Mouse (Mus musculus): ENCODE measurements around the gene Wfdc5.
A peak's percentile ranks its signal among the peaks of the same experiment; 100 is the strongest.
"Not testable (repeated sequence)": the region's sequence is repeated elsewhere in the genome, so short reads cannot be mapped to it uniquely, and the experiment has no call there.

The Wfdc5 gene

DNA sequence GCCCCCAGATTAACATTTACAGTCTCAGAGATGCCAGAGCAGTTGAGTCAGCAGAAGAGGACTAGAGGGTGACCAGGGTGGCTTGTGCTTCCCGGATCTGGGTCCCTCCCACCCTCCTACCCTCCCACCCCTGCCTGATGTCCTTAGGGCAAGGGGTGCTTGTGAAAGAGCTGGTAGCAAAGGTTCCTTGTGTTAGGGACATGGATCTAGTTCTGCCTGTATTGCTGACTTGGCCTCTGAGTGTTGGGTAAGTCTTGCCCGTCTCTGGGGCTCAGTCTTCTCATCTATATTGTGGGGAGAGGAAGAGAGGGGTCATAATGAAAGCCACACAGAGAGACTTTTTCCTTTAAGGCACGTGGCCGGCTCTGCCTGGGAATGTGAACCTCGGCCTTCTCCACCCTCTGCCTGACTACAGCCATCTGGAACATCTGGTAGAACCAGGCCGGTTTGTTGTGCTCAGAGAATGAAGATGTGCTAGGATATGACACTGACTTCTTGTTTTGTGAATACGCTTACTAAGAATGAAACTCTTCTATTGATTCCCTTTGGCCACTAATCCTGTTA, at the start of gene Wfdc5:
Gene Wfdc5 (minus strand): TSS at position 51 of the 564 bp plus-strand sequence.
- DNase-seq (ENCODE audit: low spot score) = no peak

DNA sequence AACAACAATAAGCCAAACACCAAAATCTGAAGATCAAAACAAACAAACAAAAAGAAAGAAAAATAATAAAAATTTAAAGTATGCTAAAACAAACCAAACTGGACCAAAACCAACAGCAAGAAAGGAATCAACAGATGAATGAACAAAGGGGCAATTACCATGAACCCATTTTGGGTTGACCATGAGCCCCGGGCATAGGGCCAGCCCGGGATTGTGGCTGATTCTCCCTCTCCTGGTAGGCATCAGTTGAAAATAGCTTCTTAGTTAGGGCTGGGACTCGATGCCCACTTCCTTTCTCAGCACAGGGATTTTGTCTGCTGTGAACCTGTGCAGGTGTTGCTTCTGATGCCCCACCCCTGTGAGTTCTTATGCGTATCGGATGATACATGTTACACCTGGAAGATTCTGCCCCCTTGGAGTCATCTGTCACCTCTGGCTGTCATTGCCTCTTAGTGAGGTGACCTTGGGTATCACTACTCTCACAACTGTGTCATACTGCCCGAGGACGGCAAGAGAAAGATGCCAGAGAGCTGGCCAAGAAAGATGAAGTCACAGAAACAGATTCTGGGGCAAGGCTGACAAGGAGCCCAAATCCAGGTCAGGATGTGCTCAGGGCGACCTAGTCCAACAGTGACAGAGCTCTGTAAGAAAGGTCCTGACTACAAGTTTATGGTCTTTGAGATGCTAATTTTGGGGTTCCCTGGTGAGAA, 46.0 kb upstream of the Wfdc5 start:
- DNase-seq (ENCODE audit: low spot score) = no peak

DNA sequence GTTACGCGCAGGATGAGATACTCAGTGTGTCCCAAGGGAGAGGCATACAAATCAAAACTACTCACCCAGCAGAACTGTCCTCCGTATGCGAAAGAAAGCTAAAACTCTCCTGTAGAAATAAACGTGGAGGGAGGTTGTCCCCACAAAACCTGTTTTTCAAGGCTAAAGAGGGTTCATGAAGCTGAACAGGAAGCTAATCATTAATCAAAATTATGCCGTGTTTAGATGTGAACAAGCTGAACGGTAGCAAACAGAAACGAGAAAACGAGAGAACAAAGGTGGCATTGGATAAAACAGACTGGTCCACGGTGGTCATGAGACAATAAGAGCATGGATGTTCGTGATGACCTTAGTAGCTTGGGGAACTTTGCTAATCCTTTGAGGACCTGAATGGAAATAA, 39.0 kb upstream of the Wfdc5 start, which contains the start of gene Wfdc15b:
Gene Wfdc15b (minus strand): TSS at position 139 of the 400 bp plus-strand sequence.
- DNase-seq (ENCODE audit: low spot score) = no peak

DNA sequence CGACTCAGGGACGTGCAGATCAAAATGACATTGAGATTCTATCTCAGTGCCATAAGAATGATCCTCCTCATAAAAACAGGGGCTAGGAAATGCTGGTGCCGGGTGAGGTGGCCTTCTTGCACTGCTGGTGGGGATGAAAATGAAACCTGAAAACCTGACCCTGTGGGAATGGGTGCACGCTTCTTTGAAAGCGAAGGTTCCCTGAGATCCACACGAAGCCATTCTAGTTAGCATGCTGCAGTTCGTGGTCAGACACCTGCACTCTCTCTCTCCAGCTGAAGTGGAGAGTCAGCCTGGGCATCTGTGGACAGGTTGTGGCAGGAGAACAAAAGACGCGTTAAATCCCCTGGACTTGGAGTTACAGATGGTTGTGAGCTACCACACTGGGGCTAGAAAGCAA, 36.8 kb upstream of the Wfdc5 start:
- DNase-seq (ENCODE audit: low spot score) = no peak

DNA sequence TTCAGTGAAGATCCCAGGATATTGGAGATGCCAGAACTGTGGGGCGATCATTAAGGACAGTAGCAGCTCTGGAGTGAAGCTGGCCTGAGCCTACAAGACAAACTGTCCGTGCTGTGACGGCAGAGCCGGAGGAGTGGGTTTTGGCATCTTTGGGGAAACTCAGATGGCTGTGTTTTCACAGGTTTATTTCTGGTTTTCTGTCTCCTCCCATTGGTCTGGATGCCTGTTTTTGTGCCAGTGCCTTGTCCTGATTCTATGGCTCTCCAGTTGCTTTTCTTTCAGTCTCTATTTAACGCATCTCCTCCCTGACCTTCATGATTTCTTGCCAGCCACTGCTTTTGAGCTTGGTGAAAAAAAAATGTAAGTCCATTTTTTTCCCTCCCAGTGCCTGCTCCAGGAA, 30.2 kb upstream of the Wfdc5 start:
- DNase-seq (ENCODE audit: low spot score) = no peak

DNA sequence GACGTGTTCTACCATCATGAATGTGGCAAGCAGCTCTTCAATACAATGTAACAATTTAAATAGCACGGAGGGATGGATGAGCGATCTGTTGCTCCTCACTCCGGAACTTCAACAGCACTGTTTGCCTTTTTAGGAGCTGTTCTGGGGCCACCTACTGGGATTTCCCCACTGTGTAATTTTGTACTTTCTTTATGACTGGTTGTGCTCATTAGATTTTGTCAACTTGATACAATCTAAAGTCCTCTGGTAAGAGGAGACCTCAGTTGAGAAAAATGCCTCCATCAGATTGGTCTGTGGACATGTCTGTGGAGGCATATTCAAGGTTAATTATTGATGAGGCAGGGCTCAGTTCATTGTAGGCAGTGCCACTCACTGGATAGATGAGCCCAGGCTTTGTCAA, 28.4 kb upstream of the Wfdc5 start:
- DNase-seq (ENCODE audit: low spot score) = no peak

DNA sequence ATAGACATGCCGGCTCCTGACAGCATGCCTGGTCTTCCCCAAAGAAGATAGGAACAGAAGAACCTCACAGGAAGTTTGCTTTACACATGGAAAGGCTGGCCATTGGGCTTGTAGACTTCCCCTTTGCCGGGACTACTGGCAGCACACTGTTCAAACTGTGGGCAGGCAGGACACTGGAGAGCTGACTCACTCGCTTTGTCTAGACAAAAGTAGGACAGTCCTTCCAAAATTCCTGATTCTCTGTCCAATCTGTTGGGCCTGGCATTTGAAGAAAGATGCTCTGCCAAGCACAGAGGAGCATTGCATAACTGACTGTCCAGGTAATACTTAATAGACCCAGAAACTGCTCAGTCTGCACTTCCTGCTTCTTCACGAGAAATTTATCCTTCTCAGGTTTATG, 24.1 kb upstream of the Wfdc5 start:
- DNase-seq (ENCODE audit: low spot score) = no peak

DNA sequence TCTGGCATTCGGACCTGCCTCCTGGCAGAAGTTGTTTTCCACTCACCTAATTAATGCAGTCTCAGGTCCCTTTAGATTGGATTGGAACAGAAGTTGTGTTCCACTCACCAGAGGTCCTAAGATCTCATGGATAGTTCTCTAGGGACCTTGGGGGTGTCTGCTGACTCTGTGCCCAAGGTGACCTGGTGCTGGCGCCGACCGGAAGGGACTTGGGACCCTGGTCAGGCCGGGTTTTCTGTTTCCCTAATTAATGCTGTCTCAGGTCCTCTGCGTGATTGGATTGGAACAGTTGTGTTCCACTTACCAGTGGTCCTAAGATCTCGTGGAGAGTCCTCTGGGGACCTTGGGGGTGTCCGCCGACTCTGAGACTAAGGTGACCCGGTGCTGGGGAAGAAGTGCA, 23.5 kb upstream of the Wfdc5 start:
- not testable (repeated sequence) for DNase-seq (ENCODE audit: low spot score)

DNA sequence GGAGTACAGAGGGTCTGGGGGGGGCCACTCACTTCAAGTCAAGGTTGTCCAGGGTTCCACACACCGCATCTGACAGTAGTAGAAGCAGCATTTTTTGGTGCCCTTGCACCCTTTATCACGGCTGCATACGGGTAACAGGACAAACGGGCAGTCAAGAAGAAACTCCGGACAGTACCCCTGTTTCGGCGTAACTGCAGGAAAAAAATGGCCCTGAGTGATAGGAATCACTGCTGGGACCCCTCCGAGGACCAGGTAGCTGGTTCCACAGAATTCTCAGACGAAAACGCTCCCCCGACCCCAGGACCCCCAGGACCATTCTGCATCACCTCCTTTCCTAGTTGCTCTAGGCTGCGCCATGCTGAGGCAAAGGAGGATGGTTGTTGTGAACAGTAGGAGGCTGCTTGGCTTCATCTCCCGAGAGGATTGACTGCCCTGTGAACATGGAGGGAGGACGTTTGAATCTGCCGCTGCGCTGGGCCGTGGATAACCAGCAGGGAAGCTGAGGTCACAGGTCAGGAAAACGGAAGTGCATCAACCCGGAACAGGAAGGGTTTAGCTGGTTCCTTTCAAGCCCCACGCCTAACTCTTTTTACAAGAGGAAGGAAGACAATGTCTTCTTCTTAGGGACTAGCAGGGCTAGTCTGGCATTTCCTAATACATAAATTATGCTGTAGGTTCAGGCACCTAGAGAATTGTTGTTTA, 17.2 kb upstream of the Wfdc5 start, which contains the start of gene Wfdc15a:
Gene Wfdc15a (minus strand): TSS at position 505 of the 702 bp plus-strand sequence.
- DNase-seq (ENCODE audit: low spot score) = no peak

DNA sequence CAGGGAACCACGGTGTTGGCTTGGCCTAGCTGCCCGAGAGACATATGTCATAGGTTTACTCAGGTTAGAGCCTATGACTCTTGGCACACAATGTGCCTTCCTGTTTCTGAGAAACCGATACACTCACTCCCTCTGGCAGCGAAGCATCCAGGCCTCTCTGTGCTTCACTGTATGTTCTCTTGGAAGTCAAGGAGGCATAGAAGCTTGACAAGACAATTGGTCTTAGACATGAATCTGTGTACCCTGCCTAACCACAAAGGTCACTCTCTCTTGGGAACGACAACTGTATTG, 14.1 kb upstream of the Wfdc5 start:
- no peak for DNase-seq (ENCODE audit: low spot score)

DNA sequence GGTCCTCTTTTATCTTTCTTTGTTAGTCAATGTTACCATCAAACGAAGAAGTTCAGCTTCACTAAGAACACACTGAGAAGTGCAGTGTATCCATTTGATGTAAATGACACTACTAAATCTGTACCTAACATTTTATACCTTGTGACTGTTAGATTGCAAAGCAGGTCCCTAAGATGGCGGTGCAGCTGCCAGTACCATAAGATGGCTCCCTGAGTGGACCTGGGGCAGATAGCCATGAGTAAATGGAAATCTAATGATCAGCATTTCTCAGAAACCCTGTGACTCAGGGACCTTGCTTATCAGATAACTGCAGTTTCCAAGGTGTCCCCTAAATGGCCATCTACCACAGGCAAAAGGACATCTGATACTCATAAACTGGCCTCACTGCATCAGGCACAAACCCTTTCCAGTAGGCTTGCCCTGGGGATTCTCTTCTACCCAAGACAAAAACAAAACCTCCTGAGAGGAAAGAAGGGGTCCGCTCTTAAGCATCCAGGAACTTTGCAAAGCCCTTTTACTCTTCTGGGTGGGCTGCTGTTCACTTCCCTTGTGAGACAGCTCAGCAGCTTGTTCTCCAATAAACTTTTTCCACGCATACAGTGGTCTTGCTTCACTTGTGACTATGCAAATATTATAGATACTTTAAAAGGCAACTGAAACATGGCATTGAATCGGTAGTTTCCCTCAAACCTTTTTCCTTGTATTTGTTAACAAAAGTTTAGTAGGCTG, 13.6 kb upstream of the Wfdc5 start:
- no peak for DNase-seq (ENCODE audit: low spot score)

DNA sequence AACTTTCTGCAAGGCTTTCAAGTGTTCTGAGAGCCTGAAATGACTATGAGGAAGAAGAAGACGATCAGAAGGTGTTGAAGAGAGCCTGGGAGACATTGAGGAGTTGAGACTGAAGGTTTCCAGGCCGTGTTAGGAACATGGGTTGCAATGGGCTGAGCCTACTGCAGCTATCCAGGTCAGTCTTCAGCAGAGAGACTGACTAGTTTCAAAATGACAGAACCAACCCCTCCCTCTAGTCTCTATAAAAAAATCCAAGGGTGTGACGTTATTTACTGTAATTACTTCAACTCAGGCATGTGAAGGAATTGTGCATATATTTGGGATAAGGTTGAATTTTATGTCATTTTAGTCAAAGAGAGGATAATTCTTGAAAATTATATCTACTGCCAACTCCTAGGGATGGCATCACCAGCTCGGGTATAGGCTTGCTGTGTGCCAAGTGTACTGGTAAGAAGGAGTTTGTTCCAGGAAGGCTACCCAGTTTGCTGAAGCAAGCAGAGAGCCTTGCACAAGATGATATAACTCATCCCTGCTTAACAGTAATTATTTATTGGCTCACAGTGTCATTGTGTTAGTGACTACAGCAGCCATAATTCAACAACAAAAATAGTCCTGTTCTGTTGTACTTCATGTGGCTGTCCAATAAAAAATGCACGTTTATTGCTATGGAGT, 12.6 kb upstream of the Wfdc5 start:
- no peak for DNase-seq (ENCODE audit: low spot score)

DNA sequence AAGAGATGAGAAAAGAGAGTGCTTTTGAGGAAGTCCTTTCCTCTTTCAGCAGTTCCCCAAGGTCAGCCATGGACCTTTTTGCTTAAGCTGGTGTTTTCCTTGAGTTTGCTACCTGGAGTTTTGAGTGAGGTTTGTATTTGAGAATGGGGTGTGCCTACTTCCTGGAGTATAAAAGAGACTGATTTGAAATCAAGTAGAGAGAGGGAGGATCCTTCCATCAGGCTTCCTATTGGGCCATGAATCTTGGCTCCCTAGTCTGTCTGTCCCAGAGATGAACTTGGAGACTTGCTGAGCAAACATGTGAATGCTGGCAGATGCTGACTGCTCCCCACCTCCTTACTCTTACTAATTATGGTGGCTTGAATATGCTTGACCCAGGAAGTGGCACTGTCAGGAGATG, 9.7 kb upstream of the Wfdc5 start:
- no peak for DNase-seq (ENCODE audit: low spot score)

DNA sequence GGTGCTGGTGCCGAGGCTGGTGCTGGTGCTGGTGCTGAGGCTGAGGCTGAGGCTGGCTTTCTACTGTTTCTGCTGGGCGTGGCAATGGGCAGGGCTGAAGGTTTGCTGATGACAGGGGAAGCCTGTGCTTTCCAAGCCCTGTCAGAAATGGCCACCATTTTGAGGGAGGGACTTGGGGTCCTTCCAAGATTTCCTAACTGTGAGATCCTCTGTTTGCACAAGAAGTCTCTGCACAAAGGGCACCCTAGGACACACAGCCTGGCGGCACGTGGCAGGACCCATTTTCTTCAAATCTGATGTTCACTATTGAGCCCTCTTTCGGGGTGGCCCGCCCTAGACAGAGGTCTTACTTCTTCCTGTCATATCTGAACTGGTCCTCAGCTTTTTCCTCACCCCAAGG, 8.0 kb upstream of the Wfdc5 start, which contains the start of gene Wfdc12:
Gene Wfdc12 (minus strand): TSS at position 33 of the 400 bp plus-strand sequence.
- DNase-seq (ENCODE audit: low spot score) = no peak

DNA sequence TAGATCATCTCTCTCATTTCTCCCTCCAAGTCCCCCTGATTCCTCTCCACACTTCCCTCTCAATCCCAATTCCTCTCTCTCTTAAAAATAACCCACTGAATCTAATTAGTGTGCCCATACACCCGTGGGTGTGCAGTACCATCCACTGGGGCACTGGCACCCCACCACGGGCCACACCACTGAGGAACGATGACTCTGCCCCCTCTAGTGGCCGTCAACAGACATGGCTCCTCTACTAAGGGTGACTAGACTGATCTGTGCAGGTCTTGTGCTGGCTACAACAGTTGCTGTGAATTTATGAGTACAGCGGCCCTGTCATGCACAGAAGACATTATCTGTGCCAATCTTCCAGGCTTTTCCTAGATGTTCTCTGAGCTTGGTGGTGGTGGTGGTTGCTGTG, 6.2 kb upstream of the Wfdc5 start:
- peak; percentile 30 for DNase-seq (ENCODE audit: low spot score)

DNA sequence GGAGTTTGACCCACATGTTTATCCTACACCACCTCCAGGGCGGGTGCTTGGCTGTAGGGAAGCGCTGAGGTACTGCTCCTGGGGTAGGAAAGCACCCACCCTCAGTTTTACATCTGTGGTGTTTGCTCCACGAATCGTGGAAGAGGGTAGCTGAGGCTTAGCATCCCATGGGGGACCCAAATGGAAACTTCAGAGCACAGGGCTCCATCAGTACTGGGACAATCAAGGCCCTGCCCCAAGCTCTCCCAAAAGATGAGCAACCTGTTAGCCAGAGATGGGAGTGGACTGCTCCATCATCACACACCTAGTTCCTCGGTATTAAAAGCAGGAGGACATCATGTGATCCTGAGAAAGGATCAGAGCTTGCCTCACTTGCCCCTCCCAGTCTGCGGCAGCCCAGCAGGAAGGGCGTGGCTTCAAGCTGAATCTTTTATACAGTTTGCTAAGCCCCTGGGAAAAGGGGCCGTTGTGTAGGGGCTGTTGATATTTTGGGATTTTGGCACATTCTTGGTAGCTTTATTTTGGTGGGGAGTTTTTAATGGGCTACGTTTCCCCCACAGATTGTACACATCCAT, 1.7 kb upstream of the Wfdc5 start:
- no peak for DNase-seq (ENCODE audit: low spot score)

DNA sequence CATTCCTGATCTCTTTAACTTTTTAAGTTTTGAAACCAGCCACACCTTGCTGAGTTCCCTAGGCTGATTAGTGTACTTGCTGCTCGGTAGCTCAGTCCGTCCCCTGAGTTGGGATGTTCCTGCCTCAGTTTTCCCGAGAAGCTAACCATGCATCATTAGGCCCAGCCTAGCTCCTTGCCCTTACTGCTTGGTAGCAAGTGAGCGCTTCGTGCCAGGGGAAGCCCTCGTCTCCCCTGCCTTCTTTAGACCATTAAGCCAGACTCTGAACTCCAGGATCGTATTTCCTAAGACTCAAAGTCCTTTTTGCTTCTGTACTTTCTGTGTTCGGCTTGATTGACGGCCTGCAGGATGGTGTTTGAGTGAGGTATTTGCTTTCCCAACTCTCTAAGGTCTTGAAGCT, 798 bp upstream of the Wfdc5 start:
- no peak for DNase-seq (ENCODE audit: low spot score)

DNA sequence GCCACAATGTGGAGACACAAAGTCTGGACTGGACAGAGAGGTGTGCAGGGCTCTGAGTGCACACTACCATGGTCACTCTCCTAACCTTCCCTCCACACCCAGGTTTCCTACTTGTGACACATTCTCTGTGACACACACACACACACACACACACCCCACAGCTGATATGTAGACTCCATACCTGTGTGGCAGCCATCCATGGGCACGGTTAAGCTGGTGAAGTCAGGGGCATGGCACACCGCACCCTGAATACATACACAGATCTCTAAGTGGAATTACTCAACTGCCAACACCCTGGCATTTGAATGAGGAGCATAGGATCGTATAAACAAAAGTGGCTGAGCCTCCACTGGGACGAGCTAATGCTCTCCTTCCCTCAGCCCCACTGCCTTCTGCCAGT, 1.8 kb downstream of the Wfdc5 start:
- DNase-seq (ENCODE audit: low spot score) = no peak

DNA sequence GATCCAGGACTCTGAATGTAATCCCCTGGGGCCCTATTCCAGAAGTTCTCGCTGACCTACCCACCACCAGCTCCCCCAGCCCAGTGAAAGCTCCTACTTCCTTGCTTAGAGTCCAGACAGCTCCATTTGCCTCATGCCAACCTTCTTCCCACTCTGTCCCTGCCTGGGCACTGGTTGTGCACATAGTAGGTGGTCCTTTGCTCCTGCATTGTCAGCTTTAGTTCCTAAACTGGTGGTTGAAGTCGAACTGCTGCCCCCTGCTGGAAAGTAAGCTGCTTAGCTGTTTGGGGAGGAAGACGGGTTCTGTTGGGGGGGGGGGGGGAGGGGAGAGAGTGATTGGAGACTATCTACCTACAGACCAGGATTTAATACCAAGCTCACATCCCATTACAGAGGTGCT, 2.4 kb downstream of the Wfdc5 start:
- no peak for DNase-seq (ENCODE audit: low spot score)

DNA sequence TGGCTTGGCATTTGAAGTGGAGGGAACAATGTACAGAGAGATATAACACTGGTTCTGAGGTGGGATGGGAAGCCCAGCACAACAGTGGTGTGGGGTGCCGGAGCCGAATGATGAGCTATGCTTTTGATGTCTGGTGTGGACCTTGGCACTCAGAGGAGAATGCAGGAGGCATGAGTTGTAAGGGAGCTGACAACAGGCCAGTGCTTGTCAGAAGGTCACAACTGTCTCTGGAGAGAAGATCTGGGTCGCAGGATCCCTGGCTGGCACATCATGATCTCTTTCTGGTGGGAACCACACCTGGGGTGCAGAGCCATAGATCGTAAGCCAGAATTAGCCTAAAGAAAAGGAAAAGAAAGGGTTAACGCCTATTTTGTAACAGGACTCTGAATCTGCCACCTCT, 4.7 kb downstream of the Wfdc5 start:
- no peak for DNase-seq (ENCODE audit: low spot score)

DNA sequence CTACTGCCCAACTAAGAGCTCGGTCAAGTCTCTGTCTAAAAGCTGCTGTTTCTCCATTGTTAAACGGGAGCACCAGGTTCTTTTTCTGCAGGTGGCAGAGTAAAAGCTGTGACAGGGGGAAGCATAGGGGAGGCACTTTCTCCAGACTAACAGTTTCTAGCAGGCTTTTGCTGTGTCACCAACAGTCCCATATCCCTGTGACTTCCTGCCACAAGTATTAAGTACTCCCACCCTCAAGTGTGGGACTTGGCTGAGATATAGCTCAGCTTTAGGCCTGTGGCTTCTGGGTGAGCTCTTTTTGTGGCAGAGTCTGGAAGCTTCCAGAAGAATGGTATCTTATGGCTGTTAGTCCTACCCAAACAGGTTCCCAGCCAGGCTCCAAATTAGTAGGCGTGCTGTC, 6.7 kb downstream of the Wfdc5 start:
- no peak for DNase-seq (ENCODE audit: low spot score)

Measured in embryo, embryonic 10.5 days (tissue).